Mouse (Mus musculus): ENCODE results near the gene Plau.

DNA sequence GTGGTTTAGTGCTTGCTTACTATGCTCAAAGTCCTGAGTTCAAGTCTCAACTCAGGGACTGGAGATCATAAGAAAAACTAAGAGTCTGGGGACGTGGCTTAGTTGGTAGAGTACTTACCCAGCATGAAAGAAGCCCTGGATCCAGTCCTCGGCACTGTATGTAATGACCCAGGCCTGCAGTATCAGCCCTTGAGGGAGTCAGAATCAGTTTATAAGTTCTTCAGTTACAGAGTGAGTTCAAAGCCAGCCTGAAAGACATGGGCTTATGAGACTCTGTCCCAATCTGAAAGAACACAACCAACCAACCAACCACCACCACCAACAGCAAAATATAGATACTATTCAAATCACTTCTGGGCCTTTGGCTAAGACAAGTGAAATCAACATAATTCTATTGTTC is 5.1 kb downstream of the Plau start:
- TF ChIP-seq CHD2 (IDR thresholded peaks at IDR 0.05; ENCODE audit: low read depth, low read length) (no peak), HCFC1 (IDR thresholded peaks at IDR 0.05; ENCODE audit: borderline replicate concordance, insufficient read depth, low read length) (no peak)
